32 mouse cellular contexts compared by ENCODE assay signal in genomic region chr6:118325681-118326080, GRCm38 (mm10).
"Had no signal": no experiment of that assay in that cellular context is flagged by ENCODE, and none has a peak within 500 bp of the region (broad histone marks: within the 10 kb centered on the region; RNA-seq: fewer than 3 reads in every experiment).

No protein-coding gene starts in this region.

- H3K27me3 ChIP-seq: limb, embryonic 12.5 days; limb, embryonic 13.5 days; limb, embryonic 15.5 days; liver, embryonic 12.5 days; liver, embryonic 13.5 days; liver, embryonic 15.5 days; lung, embryonic 15.5 days; midbrain, embryonic 12.5 days; midbrain, embryonic 13.5 days; midbrain, embryonic 15.5 days; neural tube, embryonic 12.5 days; neural tube, embryonic 13.5 days had no signal

- H3K9ac ChIP-seq: limb, embryonic 12.5 days; limb, embryonic 13.5 days; limb, embryonic 15.5 days; liver, embryonic 12.5 days; liver, embryonic 13.5 days; liver, embryonic 14.5 days; liver, embryonic 15.5 days; liver, postnatal 0 days; lung, embryonic 14.5 days; lung, embryonic 15.5 days; midbrain, embryonic 12.5 days; midbrain, embryonic 13.5 days; midbrain, embryonic 15.5 days; neural tube, embryonic 12.5 days; neural tube, embryonic 13.5 days had no signal

- H3K4me1 ChIP-seq: limb, embryonic 10.5 days; limb, embryonic 12.5 days; limb, embryonic 13.5 days; limb, embryonic 15.5 days; liver, embryonic 12.5 days; liver, embryonic 13.5 days; liver, embryonic 15.5 days; lung, embryonic 15.5 days; megakaryocyte, embryonic 14.5 days; midbrain, embryonic 10.5 days; midbrain, embryonic 12.5 days; midbrain, embryonic 13.5 days; midbrain, embryonic 15.5 days; neural tube, embryonic 12.5 days had no signal

- ATAC-seq: liver, embryonic 12.5 days; liver, postnatal 0 days; lung, postnatal 0 days; midbrain, embryonic 13.5 days; midbrain, embryonic 15.5 days; midbrain, embryonic 16.5 days had no signal

- DNase-seq: left cerebral cortex, postnatal 4 days; liver; liver, embryonic 13.5 days; liver, postnatal 0 days; lung, adult 18-20 months; lung, adult 2 months; lung, embryonic 14.5 days; lung, postnatal 14 days; lung, postnatal 36 days; lung, postnatal 4 days; midbrain, embryonic 14.5 days had no signal

- H3K27ac ChIP-seq: limb, embryonic 10.5 days; limb, embryonic 12.5 days; limb, embryonic 13.5 days; limb, embryonic 15.5 days; liver, embryonic 12.5 days; liver, embryonic 13.5 days; liver, embryonic 14.5 days; liver, embryonic 15.5 days; lung, embryonic 15.5 days; macrophage; midbrain, embryonic 10.5 days; midbrain, embryonic 12.5 days; midbrain, embryonic 13.5 days; midbrain, embryonic 15.5 days; neural tube, embryonic 12.5 days; neural tube, embryonic 13.5 days had no signal

- H3K9me3 ChIP-seq: limb, embryonic 10.5 days; limb, embryonic 13.5 days; limb, embryonic 15.5 days; liver, embryonic 12.5 days; liver, embryonic 13.5 days; liver, embryonic 15.5 days; lung, embryonic 15.5 days; midbrain, embryonic 10.5 days; midbrain, embryonic 12.5 days; midbrain, embryonic 13.5 days; midbrain, embryonic 15.5 days; neural tube, embryonic 12.5 days; neural tube, embryonic 13.5 days had no signal

- H3K4me2 ChIP-seq: limb, embryonic 12.5 days; limb, embryonic 13.5 days; limb, embryonic 15.5 days; liver, embryonic 11.5 days; liver, embryonic 12.5 days; liver, embryonic 13.5 days; liver, embryonic 15.5 days; lung, embryonic 14.5 days; lung, embryonic 15.5 days; midbrain, embryonic 11.5 days; midbrain, embryonic 12.5 days; midbrain, embryonic 13.5 days; midbrain, embryonic 15.5 days; neural tube, embryonic 12.5 days; neural tube, embryonic 13.5 days had no signal

- H3K4me3 ChIP-seq: limb, embryonic 10.5 days; limb, embryonic 12.5 days; limb, embryonic 13.5 days; limb, embryonic 15.5 days; liver, embryonic 12.5 days; liver, embryonic 13.5 days; liver, embryonic 15.5 days; lung, embryonic 15.5 days; megakaryocyte, embryonic 14.5 days; midbrain, embryonic 10.5 days; midbrain, embryonic 12.5 days; midbrain, embryonic 13.5 days; midbrain, embryonic 15.5 days; myocyte; neural tube, embryonic 12.5 days; neural tube, embryonic 13.5 days had no signal

- H3K36me3 ChIP-seq: limb, embryonic 10.5 days; limb, embryonic 12.5 days; limb, embryonic 13.5 days; limb, embryonic 15.5 days; liver, embryonic 12.5 days; liver, embryonic 13.5 days; liver, embryonic 15.5 days; lung, embryonic 15.5 days; midbrain, embryonic 10.5 days; midbrain, embryonic 12.5 days; midbrain, embryonic 13.5 days; midbrain, embryonic 15.5 days; neural tube, embryonic 12.5 days; neural tube, embryonic 13.5 days had no signal
